Mouse (Mus musculus): ENCODE data around the gene Fam216b. TPM values are rescaled to one million over a fixed set of nuclear protein-coding genes. Genes with fewer than 3 reads are reported as not detected.

Gene Fam216b
- polyA plus RNA-seq, 1 experiment, result 0.10 TPM

DNA sequence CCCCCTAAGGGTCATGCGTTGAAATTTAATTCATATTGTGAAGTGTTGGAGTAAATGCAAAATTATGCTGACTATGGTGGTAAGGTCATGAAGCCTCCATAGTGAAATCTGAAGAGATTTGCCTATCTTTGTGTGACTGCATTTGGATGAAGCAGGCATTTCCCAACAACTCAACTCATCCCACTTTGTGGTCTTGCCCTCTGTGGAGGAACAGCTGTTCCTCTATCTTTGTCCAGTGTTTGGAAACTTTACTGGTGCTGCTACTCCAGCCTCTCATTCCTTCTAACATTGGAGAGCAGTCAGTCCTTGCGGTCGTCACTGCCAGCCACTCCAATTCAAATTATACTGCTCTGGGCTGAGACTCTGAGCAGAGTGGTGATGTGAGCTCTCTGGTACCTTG, 19.6 kb upstream of the Fam216b start:
- H3K4me3 ChIP-seq (replicated peaks), result no peak overlapping the region
- no peaks in the 10 kb centered on the region for H3K27me3 ChIP-seq (replicated peaks)
- H3K4me1 ChIP-seq, result no peaks in the 10 kb centered on the region
- TF ChIP-seq FLI1 (IDR thresholded peaks at IDR 0.05; ENCODE audit: low read length), result no peak
- no peak for TF ChIP-seq GATA1 (IDR thresholded peaks at IDR 0.05; ENCODE audit: borderline replicate concordance, low read length)
- H3K9me3 ChIP-seq, result 0 out of 2 replicates have a peak, but pooled peaks cover 5% of the 10 kb centered on the region
- no peaks in the 10 kb centered on the region for H3K36me3 ChIP-seq (replicated peaks; ENCODE audit: low read length)

DNA sequence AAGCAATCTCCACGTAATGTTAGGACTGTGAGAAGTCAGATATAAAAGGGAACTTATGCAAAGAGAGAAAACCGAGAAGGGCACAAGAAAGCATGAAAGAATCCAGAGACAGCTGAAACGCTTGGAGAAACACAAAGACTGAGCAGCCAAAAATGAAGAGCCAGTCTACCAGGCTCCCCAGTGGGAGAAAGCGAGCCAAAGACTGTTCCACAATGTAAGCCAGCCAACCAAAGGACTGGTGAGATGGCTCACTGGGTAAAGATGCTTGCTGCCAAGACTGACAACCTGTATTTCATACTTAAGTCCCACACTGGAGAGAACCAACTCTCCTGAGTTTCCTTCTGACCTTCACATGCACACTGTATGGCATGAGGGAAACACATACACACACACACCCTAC, 784 bp upstream of the Fam216b start:
- no peak for TF ChIP-seq FLI1 (IDR thresholded peaks at IDR 0.05; ENCODE audit: low read length)
- no peak for TF ChIP-seq GATA1 (IDR thresholded peaks at IDR 0.05; ENCODE audit: borderline replicate concordance, low read length)
- H3K4me1 ChIP-seq, result no peaks in the 10 kb centered on the region

DNA sequence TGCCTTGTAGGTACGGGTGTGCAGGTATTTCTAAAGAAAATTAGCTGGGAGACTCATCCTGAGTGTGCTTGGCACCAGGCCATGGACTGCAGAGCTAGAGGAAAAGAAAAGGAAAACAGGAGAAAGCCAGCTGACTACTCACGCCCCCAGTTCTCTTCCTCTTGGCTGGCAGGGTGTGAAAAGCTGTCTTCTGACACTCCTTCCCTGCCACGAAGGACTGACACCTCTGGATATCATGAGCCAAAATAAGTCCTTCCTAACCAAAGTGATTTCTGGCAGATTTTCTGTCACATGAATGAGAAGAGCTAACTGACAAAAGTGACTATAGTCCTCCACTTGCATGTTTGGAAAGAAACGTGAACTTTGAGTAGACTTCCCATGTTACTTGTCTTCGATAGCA, 5.3 kb downstream of the Fam216b start:
- no peak for TF ChIP-seq FLI1 (IDR thresholded peaks at IDR 0.05; ENCODE audit: low read length)
- no peak for TF ChIP-seq GATA1 (IDR thresholded peaks at IDR 0.05; ENCODE audit: borderline replicate concordance, low read length)
- Histone ChIP-seq H3K4me1 (no peaks in the 10 kb centered on the region), H3K27me3 (replicated peaks) (peaks cover 30% of the 10 kb centered on the region), H3K4me3 (replicated peaks) (no peak overlapping the region), H3K9me3 (peaks cover 4% of the 10 kb centered on the region; the same call in 1 of the 2 replicates), H3K36me3 (replicated peaks; ENCODE audit: low read length) (no peaks in the 10 kb centered on the region)

More for the DNA sequence above, 784 bp upstream of the Fam216b start:
- Histone ChIP-seq H3K36me3 (replicated peaks; ENCODE audit: low read length) (no peaks in the 10 kb centered on the region), H3K4me3 (replicated peaks) (no peak overlapping the region), H3K27me3 (replicated peaks) (peaks cover 5% of the 10 kb centered on the region), H3K9me3 (peaks cover 4% of the 10 kb centered on the region; the same call in 1 of the 2 replicates)

DNA sequence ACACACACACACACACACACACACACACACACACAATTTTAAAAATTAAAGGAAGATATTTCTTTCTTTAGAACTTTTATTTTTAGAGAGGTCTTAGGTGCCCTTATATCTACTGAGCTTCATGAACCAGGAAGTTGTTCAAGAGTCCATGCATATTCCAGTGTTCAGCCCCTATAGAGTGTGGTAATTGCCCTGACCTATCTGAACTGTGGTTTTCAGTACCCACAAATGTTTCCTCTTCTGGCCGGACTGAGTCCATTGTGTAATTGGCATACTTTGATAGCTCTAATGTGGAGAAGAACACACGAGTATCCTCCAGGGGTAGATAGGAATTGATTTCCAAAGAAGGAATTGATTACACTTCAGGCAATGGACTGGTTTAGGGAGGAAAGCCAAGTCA, 11.3 kb downstream of the Fam216b start:
- TF ChIP-seq FLI1 (IDR thresholded peaks at IDR 0.05; ENCODE audit: low read length) (no peak), GATA1 (IDR thresholded peaks at IDR 0.05; ENCODE audit: borderline replicate concordance, low read length) (no peak)
- H3K9me3 ChIP-seq, result peaks cover 19% of the 10 kb centered on the region
- H3K4me3 ChIP-seq (replicated peaks), result no peak overlapping the region
- H3K36me3 ChIP-seq (replicated peaks; ENCODE audit: low read length), result no peaks in the 10 kb centered on the region
- H3K4me1 ChIP-seq, result peaks cover 3% of the 10 kb centered on the region; the same call in 1 of the 2 replicates
- peaks cover 39% of the 10 kb centered on the region for H3K27me3 ChIP-seq (replicated peaks)

DNA sequence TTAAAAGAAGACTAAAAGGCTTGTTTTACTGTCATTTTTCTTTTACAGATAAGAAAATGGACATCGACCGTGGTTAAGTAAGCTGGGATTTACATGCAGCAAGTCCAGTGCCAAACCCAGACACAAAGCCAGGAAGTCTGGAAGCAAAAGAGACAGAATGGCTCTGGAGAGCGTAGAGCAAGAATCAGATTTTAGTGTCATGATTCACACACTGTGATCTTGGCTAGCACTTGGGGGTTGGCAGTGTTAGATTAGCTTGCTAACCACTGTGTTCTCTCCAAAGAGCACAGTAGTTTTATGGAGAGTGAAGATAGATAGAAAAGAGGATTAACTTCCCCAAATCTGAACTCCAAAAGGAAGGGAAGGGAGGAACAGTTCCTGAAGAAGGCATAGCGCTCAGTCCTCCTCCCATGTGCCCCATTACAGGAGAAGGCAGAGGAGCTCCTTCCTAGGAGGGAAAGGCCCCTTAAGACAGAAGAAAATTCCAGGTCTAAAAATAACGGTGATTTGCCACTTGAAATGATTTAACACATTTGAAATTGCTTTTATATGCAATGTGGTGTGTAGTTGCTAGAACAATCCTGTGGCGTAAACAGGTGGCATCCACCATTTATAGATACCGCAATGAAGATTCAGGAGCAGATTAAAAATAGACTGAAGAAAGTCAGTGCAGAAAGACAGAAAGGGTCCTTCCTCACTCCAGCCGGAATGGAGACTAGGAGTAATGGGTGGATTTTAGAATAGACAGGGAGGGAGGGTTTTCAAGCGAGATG, 22.7 kb downstream of the Fam216b start:
- no peaks in the 10 kb centered on the region for H3K36me3 ChIP-seq (replicated peaks; ENCODE audit: low read length)
- no peak overlapping the region for H3K4me3 ChIP-seq (replicated peaks)
- H3K4me1 ChIP-seq, result no peaks in the 10 kb centered on the region
- peaks cover 13% of the 10 kb centered on the region for H3K27me3 ChIP-seq (replicated peaks)
- peaks cover 7% of the 10 kb centered on the region for H3K9me3 ChIP-seq
- TF ChIP-seq GATA1 (IDR thresholded peaks at IDR 0.05; ENCODE audit: borderline replicate concordance, low read length) (no peak), FLI1 (IDR thresholded peaks at IDR 0.05; ENCODE audit: low read length) (no peak)

DNA sequence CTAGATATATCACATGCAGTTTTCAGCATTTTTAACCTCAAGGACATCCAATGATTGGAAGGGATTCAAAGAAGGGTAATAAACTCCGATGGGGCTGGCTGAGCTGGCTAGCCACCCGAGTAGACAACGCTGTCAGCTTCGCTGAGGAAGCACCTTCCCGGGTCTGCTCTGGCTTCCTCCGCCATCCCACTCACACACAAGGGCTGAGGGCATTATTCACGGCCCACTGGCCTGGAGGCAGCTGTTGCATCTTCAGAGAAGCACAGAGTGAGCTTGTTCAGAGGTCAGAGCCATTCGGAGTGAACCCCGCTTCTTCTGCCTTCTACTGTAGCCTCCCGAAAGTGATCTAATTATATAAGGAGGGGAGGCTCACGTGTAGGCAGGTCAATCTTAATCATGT, 26.3 kb downstream of the Fam216b start:
- Histone ChIP-seq H3K36me3 (replicated peaks; ENCODE audit: low read length) (no peaks in the 10 kb centered on the region), H3K27me3 (replicated peaks) (peaks cover 10% of the 10 kb centered on the region), H3K4me3 (replicated peaks) (no peak overlapping the region), H3K4me1 (no peaks in the 10 kb centered on the region), H3K9me3 (peaks cover 7% of the 10 kb centered on the region)
- TF ChIP-seq FLI1 (IDR thresholded peaks at IDR 0.05; ENCODE audit: low read length), result no peak
- no peak for TF ChIP-seq GATA1 (IDR thresholded peaks at IDR 0.05; ENCODE audit: borderline replicate concordance, low read length)

DNA sequence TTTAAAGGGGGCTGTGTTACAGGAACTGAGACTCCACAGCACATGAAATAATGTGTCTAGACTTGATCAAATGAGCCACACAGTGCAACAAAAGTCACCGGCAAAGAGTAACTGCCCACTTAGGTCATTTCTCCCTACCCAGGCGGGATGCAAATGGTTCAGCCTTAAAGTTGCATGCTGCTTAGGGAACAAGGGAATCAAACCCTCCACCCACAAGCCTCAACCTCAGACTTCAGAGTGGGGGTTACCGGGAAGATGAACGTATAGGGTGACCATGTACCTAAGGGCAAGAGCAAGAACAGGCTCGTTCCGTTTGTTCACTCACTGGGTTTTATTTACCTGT, 28.2 kb downstream of the Fam216b start:
- TF ChIP-seq GATA1 (IDR thresholded peaks at IDR 0.05; ENCODE audit: borderline replicate concordance, low read length), result no peak
- TF ChIP-seq FLI1 (IDR thresholded peaks at IDR 0.05; ENCODE audit: low read length), result no peak
- Histone ChIP-seq H3K9me3 (peaks cover 12% of the 10 kb centered on the region), H3K4me1 (no peaks in the 10 kb centered on the region), H3K36me3 (replicated peaks; ENCODE audit: low read length) (no peaks in the 10 kb centered on the region), H3K27me3 (replicated peaks) (peaks cover 7% of the 10 kb centered on the region), H3K4me3 (replicated peaks) (no peak overlapping the region)

DNA sequence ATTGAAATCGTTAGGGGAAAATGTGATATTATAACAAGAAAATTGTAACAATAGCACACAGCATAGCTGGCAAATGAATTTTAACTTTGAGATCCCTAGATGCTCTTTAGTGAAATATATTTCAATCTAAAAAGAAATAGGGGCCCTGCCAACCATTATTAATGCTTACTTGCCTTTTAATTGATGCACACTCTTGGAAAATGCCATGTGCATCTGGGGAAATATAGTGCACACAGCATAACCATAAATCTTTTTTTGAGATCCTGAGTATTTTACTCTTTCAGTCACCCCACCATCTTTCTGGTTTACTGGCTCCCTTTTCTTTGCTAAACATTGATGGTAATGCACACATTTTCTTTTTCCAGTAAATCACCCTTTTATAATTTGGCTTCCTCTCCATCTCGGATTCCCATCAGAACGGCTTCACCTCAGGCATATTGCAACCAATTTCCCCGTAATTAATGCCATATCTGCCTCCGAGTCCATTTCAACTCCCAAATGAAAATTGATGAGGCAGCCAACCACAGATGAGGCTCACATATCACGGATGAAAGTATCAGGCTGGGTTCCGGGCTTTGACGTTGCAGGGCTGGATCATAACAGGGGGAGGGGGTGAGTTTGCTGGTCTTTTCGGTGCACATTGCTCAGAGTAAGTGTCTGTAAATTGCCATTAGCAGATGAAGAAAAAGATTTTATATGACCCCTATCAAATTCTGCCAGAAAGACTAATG, 28.8 kb downstream of the Fam216b start:
- Histone ChIP-seq H3K4me1 (no peaks in the 10 kb centered on the region), H3K4me3 (replicated peaks) (no peak overlapping the region), H3K27me3 (replicated peaks) (peaks cover 7% of the 10 kb centered on the region), H3K9me3 (peaks cover 12% of the 10 kb centered on the region), H3K36me3 (replicated peaks; ENCODE audit: low read length) (no peaks in the 10 kb centered on the region)
- no peak for TF ChIP-seq GATA1 (IDR thresholded peaks at IDR 0.05; ENCODE audit: borderline replicate concordance, low read length)
- no peak for TF ChIP-seq FLI1 (IDR thresholded peaks at IDR 0.05; ENCODE audit: low read length)

DNA sequence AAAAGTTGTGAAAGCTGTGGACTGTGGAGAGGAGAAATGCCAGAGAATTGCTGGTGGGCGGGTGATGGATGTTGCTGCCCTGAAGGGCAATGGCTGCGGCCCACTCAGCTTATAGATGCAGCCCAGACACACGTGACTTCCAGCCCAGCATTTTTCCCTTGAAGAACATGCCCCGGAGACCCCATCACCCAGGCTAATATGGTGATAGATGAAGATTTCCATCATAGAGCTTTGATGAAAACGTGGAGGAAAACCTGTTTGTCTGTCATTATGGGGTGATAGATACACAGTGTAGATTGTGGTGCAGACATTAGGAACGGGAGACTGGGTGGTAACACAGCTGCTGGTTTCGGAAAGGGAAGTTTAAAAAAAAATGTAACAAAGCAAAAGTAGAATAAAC, 31.4 kb downstream of the Fam216b start:
- H3K36me3 ChIP-seq (replicated peaks; ENCODE audit: low read length), result no peaks in the 10 kb centered on the region
- no peak for TF ChIP-seq FLI1 (IDR thresholded peaks at IDR 0.05; ENCODE audit: low read length)
- no peak for TF ChIP-seq GATA1 (IDR thresholded peaks at IDR 0.05; ENCODE audit: borderline replicate concordance, low read length)
- peaks cover 2% of the 10 kb centered on the region; the same call in 1 of the 2 replicates for H3K4me1 ChIP-seq
- peaks cover under 1% of the 10 kb centered on the region for H3K27me3 ChIP-seq (replicated peaks)
- H3K4me3 ChIP-seq (replicated peaks), result no peak overlapping the region
- H3K9me3 ChIP-seq, result peaks cover 6% of the 10 kb centered on the region; the same call in 1 of the 2 replicates

DNA sequence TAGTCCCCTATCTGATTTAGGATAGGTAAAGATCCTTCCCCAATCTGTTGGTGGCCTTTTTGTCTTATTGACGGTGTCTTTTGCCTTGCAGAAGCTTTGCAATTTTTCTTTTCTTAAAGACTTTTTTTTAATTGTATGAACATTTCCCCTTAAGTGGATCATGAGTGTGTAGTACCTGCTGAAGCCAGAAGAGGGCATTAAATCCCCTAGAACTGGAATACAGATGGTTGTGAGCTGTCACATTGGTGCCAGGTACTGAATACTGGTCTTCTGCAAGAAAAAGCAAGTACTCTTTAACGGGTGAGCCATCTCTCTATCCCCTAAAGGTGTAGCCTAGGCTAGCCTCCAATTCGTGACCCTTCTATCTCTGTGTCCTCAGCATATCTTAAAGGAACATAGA, 32.4 kb downstream of the Fam216b start:
- peaks cover 3% of the 10 kb centered on the region for H3K27me3 ChIP-seq (replicated peaks)
- no peak for TF ChIP-seq GATA1 (IDR thresholded peaks at IDR 0.05; ENCODE audit: borderline replicate concordance, low read length)
- H3K9me3 ChIP-seq, result peaks cover 4% of the 10 kb centered on the region; the same call in 1 of the 2 replicates
- H3K36me3 ChIP-seq (replicated peaks; ENCODE audit: low read length), result no peaks in the 10 kb centered on the region
- H3K4me3 ChIP-seq (replicated peaks), result no peak overlapping the region
- H3K4me1 ChIP-seq, result peaks cover 3% of the 10 kb centered on the region; the same call in 1 of the 2 replicates
